Mouse (Mus musculus): ENCODE data around the gene Scamp4. TPM values are rescaled to one million over a fixed set of nuclear protein-coding genes. Genes with fewer than 3 reads are reported as not detected.

Scamp4 gene
- 10 to 100 TPM; 30.9 to 34.5 TPM for total RNA-seq (2021)

GRCm38 (mm10) chr10:80602698-80603325, at the start of gene Scamp4, which contains the start of gene Adat3:
Gene Scamp4 (plus strand): TSS chr10:80602872.
Gene Adat3 (plus strand): TSS chr10:80602880.
- intact Hi-C loops (cut with DNase I) = no loop called here
- peak; percentile 96 for DNase-seq

GRCm38 (mm10) chr10:80553575-80553974, 49.1 kb upstream of the Scamp4 start:
- intact Hi-C loops (cut with DNase I) = no loop called here

GRCm38 (mm10) chr10:80553997-80554396, 48.7 kb upstream of the Scamp4 start:
- intact Hi-C loops (cut with DNase I) = no loop called here
- no peak for DNase-seq

More at GRCm38 (mm10) chr10:80553575-80553974, 49.1 kb upstream of the Scamp4 start:
- DNase-seq = no peak

GRCm38 (mm10) chr10:80557346-80557965, 45.2 kb upstream of the Scamp4 start:
- intact Hi-C loops (cut with DNase I) = no loop called here
- DNase-seq = peak; percentile 87

GRCm38 (mm10) chr10:80559431-80559830, 43.2 kb upstream of the Scamp4 start:
- intact Hi-C loops (cut with DNase I) = no loop called here
- no peak for DNase-seq

GRCm38 (mm10) chr10:80560621-80561020, 42.1 kb upstream of the Scamp4 start:
- DNase-seq = no peak
- intact Hi-C loops (cut with DNase I) = loop anchor here (5.0 kb wide), 1 partner anchor 113 kb away; no protein-coding TSS in a partner anchor

GRCm38 (mm10) chr10:80561116-80561944, 41.3 kb upstream of the Scamp4 start, which contains the start of gene Rexo1:
Gene Rexo1 (minus strand): TSS chr10:80561560.
- DNase-seq = peak; percentile 94
- intact Hi-C loops (cut with DNase I) = loop anchor here (5.0 kb wide), 1 partner anchor 114 kb away; no protein-coding TSS in a partner anchor

GRCm38 (mm10) chr10:80566375-80567092, 36.1 kb upstream of the Scamp4 start:
- intact Hi-C loops (cut with DNase I) = no loop called here
- DNase-seq = peak; percentile 88

- intact Hi-C loops (cut with DNase I) = no loop called here
- no peak for DNase-seq
These were observed 33.8 kb upstream of the Scamp4 start for GRCm38 (mm10) chr10:80568876-80569275.

- intact Hi-C loops (cut with DNase I) = no loop called here
These were observed 33.0 kb upstream of the Scamp4 start for GRCm38 (mm10) chr10:80569664-80570066.

GRCm38 (mm10) chr10:80570419-80570818, 32.3 kb upstream of the Scamp4 start:
- no peak for DNase-seq
- intact Hi-C loops (cut with DNase I) = no loop called here

More at GRCm38 (mm10) chr10:80569664-80570066, 33.0 kb upstream of the Scamp4 start:
- DNase-seq = no peak

GRCm38 (mm10) chr10:80570871-80571836, 31.5 kb upstream of the Scamp4 start:
- DNase-seq = peak; percentile 82
- intact Hi-C loops (cut with DNase I) = no loop called here

GRCm38 (mm10) chr10:80572477-80572876, 30.2 kb upstream of the Scamp4 start:
- intact Hi-C loops (cut with DNase I) = no loop called here

GRCm38 (mm10) chr10:80573944-80574343, 28.7 kb upstream of the Scamp4 start:
- no peak for DNase-seq
- intact Hi-C loops (cut with DNase I) = no loop called here

More at GRCm38 (mm10) chr10:80572477-80572876, 30.2 kb upstream of the Scamp4 start:
- no peak for DNase-seq

- intact Hi-C loops (cut with DNase I) = loop anchor here (5.0 kb wide), 1 partner anchor 112 kb away; no protein-coding TSS in a partner anchor
- no peak for DNase-seq
These were observed 27.8 kb upstream of the Scamp4 start for GRCm38 (mm10) chr10:80574896-80575295.

- intact Hi-C loops (cut with DNase I) = loop anchor here (5.0 kb wide), 1 partner anchor 111 kb away; no protein-coding TSS in a partner anchor
- no peak for DNase-seq
These were observed 26.7 kb upstream of the Scamp4 start for GRCm38 (mm10) chr10:80575925-80576324.

- DNase-seq = peak; percentile 65
- intact Hi-C loops (cut with DNase I) = loop anchor here (5.0 kb wide), 1 partner anchor 111 kb away; no protein-coding TSS in a partner anchor
These were observed 26.1 kb upstream of the Scamp4 start for GRCm38 (mm10) chr10:80576351-80577194.

Measured in left cerebral cortex, postnatal 4 days (tissue).